Mouse (Mus musculus): ENCODE measurements around the gene Rnf144a.

DNA sequence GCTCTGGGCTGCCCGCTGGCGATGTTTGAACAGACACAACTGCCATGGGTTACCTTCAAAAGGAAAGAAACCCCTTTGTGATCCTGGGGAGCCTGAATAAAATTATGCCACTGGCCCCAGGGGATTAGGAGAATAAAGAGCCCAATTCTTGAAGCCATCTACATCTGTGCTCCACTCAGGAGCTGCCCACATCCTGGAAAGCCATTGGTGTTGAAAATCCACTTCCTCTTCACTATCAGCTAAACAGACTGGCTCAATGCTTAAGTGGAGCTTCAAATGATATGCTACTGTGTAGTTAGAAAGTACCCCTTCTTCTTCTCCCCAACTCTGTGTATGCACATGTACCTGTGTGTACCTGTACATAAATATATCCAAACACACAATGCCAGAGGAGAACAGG is 125.9 kb downstream of the Rnf144a start:
- no peak for TF ChIP-seq POLR2A (IDR thresholded peaks at IDR 0.05; ENCODE audit: extremely low read depth, insufficient read depth, low read length)
- TF ChIP-seq CTCF (IDR thresholded peaks at IDR 0.05; ENCODE audit: low read depth, low read length), result no peak
